Mouse (Mus musculus) cerebellum, adult 11-12 months (tissue): Measurements from ENCODE around the gene Crtc1.

Experiments
- DNase-seq: peaks from one replicate; pipeline ENCODE4 v3.0.0; 2022

The Crtc1 gene

GRCm38 (mm10) chr8:70461765-70462515, 22.6 kb upstream of the Crtc1 start:
- DNase-seq = no peak

DNA sequence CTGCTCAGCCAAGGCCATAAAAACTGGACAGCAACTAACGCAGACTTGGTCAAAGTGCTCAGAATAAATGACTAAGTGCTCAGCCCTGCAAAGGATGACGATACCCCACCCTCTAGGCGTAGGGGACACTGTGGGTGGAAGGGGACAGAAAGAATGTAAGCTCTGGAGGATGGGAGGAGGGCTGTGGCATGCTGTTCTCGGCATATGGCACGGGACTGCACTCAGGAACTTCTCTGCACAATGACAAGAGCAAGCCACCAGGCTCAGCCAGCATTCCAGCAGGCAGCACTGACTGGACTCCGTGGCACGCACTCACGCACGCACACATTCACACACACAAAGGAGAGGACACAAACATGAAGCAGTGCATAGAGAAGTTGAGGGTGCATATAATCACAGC, 21.2 kb upstream of the Crtc1 start:
- DNase-seq = peak; percentile 66

DNA sequence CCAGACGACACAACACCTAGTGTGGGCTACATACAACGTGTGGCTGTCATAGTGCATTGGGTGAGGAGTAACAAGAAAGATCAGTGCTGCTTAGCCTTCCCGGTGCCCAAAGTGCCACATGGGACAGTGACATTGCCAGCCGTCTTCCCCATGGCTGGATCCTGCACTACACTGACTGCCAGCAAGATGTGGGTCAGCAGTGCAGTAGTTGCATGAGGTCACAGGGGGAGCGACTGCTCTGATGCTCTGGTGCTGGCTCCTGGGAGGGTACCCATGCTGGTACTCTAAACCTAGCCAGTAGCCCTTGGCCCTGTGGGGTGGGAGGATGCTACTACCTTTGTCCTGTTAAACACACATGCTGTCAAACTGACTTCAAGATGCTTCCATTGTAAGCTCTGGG, 20.8 kb upstream of the Crtc1 start:
- DNase-seq = no peak

DNA sequence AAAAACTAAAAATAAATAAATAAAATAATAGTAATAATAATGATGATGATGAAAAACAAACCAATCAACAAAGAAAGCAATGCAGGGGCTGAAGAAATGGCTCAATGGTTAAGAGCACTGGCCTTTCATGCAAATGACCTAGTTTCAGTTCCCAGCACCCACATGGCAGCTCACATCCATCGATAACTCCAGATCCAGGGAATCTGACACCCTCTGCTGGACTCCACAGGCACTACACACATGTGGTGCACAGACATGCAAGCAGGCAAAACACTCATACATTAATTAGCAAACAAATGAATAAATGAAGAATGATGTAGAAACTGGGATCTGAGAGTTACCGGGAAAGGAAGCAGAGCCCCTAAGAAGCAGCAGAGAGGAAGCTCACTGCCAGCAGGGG, 20.3 kb upstream of the Crtc1 start:
- DNase-seq = no peak

- DNase-seq = no peak
These were observed 19.1 kb upstream of the Crtc1 start for GRCm38 (mm10) chr8:70458462-70458861.

DNA sequence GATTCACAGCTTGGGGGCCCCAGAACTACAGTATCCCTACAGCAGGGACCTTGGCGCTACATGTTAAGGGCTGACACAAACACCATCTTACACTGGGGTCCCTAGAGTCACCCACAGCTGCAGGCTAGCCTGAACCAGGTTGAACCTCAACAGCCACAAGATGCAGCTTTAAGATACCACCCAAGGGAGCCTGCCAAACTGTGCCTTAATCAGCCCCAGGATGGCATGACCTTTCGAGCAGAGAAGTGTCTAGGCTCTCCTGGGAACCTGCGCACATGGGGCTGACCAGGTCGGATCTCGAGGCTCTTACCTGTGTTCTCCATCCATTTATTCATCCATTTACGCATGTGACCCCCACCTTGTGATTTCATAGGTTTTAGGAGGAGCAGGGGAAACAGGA, 18.5 kb upstream of the Crtc1 start:
- no peak for DNase-seq

DNA sequence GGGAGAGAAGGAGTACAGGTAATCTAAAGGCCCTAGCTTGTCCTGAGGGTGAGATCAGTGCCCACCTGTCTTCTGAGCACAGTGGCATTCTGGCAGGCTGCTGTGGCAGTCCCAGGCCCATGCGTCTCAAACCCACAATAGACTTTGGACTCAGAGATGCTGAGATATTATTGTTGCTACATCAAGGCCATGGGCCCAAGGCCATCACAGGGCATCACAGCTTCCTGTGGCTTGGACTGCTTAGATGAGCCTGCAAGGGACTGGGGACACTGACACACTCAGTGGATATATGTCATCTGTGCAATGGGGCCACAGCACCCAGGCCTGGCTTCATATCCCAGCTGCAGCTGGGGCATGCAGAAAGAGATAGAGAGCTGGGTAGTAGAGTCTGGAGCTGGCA, 17.6 kb upstream of the Crtc1 start:
- DNase-seq = no peak

DNA sequence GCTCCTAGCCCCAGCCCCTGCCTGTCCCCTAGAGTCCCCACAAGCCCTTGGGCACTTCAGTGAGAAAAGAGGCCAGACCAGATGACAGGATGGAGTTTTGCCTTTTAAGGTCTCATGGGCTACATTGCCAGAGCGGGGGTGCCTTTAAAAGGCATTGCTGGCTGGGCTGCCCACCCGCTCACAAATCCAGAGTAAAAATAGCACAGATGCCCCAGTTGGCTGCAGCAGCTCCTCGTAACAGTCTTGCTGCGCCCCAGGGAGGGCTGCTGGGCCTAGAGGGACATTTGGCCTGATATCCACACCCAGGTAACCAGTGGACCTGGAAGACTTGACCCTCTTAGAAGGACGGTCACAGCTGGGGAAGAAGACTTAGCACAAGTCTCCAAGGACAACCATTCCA, 14.5 kb upstream of the Crtc1 start:
- DNase-seq = no peak

GRCm38 (mm10) chr8:70452196-70452966, 13.0 kb upstream of the Crtc1 start:
- no peak for DNase-seq

DNA sequence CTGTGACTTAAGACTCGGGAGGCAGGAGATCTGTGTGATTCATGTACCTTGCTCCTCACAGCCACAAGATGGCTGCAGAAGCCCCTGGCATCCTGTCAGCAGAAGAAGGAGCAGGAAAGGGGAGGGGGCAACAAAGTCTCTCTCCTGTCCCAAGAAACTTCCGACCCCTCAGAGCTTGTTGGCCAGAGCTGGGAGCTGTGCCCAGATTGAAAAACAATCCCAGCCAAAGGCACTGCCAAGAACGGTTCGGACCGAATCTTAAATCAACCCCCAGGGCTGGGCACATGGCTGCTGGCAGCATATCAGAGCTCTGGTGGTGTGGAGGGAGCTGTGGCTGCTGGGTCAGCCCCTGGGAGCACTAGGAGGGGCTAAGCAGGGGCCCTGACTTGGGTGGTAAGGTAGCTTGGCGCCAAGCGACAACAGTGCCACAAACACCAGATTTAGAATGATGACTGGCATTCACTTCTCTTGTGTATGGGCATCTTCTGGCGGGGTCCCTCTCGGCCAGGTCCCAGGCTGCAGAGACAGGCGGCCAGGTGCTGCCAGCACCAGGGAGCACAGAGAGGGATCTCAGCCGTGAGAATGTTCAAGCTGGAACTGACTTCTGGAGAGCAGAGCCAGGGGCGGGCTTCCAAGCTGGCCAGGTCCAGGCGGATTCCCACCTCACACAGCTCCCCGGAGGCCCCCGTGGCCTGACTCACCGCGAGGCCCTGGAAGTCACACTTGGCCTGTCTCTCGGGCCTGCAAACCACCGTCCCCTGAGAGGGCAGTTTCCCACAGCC, 8.5 kb upstream of the Crtc1 start:
- DNase-seq = peak; percentile 68

DNA sequence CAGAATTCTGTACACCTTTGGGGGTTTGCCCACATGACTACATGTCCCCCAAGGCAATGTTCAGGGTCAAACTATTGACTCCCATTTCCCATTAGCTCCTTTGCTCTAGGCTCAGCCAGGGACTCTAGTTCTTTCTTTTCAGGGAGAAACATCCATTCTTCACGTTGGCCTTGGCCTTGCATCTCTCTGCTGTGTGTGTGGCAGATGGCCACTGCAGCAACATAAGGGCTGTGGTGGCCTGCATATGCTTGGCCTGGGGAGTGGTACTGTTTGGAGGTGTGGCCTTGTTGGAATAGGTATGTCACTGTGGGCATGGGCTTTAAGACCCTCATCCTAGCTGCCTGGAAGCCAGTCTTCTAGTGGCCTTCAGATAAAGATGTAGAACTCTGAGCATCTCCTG, 6.6 kb upstream of the Crtc1 start:
- no peak for DNase-seq

GRCm38 (mm10) chr8:70443326-70443725, 3.9 kb upstream of the Crtc1 start:
- DNase-seq = no peak

DNA sequence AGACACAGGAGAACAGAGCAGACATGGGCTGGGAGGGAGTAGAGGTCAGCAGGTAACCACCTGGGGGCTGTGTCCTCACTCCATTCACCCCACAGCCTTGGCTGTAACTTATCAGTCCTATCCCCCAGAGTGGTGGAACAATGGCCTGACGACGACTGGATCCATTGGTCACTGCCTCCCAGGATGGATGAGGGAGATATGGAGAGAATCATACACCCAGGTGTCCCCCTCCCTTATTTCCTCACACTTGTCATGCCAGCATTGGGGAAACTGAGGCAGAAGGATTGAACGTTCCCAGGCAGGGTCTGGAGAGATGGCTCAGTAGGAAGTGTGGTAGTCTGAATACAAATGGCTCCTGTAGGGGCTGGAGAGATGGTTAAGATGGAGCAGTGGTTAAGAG, 2.2 kb upstream of the Crtc1 start:
- no peak for DNase-seq

GRCm38 (mm10) chr8:70440246-70440645, 867 bp upstream of the Crtc1 start:
- DNase-seq = no peak

- DNase-seq = no peak
These were observed 435 bp upstream of the Crtc1 start for GRCm38 (mm10) chr8:70439848-70440179.

GRCm38 (mm10) chr8:70438423-70438822, 956 bp downstream of the Crtc1 start:
- DNase-seq = peak; percentile 63

DNA sequence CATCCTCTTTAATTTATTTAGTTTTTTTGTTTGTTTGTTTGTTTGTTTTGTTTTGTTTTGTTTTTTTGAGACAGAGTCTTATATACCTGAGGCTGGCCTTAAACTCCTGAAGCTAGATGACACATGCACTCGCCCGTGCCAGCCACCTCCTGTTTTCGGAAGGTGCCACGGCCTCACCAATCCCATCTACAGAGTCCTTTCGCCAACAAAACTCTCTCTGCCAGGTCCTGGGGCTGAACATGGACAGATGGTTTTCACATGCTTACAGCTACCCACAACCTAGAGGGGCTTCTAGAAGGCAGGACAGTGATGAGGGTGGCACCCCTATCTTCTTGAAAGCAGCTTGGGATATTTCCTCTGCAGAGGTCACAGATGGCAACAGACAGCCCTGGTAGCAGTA, 4.2 kb downstream of the Crtc1 start:
- DNase-seq = no peak

DNA sequence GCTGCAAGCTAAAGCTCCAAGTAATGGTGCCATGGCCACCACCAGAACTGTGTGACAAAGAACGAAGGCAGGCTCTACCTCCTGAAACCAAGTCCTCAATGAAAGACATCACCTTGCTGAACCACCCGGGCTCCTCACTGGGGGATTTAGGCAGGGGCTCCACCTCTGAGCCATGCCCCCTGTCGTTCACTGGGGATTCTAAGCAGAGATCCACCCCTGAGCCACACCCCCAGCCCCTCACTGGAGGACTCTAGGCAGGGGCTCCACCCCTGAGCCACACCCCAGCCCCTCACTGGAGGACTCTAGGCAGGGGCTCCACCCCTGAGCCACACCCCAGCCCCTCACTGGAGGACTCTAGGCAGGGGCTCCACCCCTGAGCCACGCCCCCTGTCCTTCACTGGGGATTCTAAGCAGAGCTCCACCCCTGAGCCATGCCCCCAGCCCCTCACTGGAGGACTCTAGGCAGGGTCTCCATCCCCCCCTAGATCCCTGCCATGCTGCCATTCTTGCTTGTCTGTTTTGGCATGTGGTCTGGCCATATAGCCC, 6.3 kb downstream of the Crtc1 start:
- DNase-seq = no peak

GRCm38 (mm10) chr8:70431213-70431612, 8.2 kb downstream of the Crtc1 start:
- no peak for DNase-seq

- DNase-seq = no peak
These were observed 13.0 kb downstream of the Crtc1 start for GRCm38 (mm10) chr8:70426300-70426907.

DNA sequence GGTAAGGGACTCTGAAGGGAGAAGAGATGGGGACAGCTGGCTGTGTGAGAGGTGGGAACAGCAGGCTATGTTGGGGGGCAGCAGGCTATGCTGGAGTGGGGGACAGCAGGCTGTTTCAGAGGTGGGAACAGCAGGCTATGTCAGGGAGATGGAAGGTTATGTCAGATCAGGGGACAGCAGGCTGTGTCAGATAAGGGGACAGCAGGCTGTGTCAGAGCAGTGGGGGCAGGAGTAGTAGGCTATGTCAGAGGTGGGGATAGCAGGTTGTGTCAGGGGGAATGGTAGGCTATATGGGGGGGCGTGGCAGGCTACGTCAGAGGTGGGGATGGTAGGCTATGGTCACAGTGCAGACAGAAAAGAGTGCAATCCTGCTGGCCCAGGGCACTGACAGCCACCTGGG, 16.7 kb downstream of the Crtc1 start:
- no peak for DNase-seq

DNA sequence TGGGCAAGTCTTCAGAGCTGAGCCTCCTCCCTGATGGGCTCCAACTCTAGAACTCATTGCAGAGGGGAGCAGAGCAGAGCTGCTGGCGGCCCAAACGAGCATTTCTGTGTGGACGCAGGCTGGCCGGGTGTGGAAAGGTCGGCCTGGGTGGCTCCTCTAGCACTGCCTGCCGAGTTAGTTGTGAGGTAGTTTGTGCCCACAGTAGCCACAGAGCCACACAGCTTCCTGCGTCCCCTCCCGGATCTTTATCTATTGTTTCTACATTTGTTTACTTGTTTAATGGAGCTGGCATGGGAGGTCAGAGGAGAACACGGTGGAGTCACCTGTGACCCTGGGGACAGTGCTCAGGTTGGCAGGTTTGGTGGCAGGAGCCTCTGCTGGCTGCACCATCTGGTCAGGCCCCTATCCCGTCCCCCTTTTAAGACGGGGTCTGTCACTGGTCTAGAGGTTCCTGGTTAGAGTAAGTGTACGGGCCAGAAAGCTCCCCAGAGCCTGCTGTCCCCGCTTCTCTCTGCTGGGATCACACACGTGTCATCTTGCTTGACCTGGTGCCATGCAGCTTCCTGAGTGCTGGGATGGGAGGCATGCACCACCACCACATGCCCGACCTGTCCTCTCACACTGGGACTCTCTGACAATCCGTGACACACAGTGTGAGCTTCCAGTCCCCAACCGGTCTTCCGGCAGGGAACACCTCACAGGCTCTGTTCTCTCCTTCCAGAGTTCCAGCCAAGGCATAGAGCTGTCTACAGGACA, 17.9 kb downstream of the Crtc1 start:
- peak; percentile 52 for DNase-seq
